Mouse (Mus musculus) megakaryocyte, embryonic 14.5 days (primary cell): ENCODE measurements at regions not wholly inside any gene's neighbourhood (a gene's known extent, or its start where the extent isn't known, plus 50 kb on each side); places are given as distances from the start of the nearest gene placed in this dataset.

Source experiments
- H3K27me3 ChIP-seq: replicated peaks from 2 replicates; pipeline ENCODE3; 2012; ENCODE audit warnings: inconsistent platforms
- H3K36me3 ChIP-seq: replicated peaks from 2 replicates; pipeline ENCODE3; 2012; ENCODE audit warnings: low read length, inconsistent platforms, mixed read lengths
- H3K4me1 ChIP-seq: 2 replicates; pipeline ENCODE4 v1.6.1; 2012; ENCODE audit warnings: inconsistent platforms
- H3K4me3 ChIP-seq: replicated peaks from 2 replicates; pipeline ENCODE3; 2012; ENCODE audit warnings: moderate library complexity, mild to moderate bottlenecking, inconsistent platforms
- H3K9me3 ChIP-seq: 2 replicates; pipeline ENCODE4 v1.6.1; 2012; ENCODE audit warnings: inconsistent platforms
- FLI1 ChIP-seq: IDR thresholded peaks from 2 replicates; pipeline ENCODE4 v1.6.1; 2012; ENCODE audit warnings: low read length, inconsistent platforms, mixed read lengths
- GATA1 ChIP-seq: IDR thresholded peaks from 3 replicates; pipeline ENCODE4 v1.6.1; 2012; ENCODE audit warnings: mixed read lengths, low read length, inconsistent platforms, borderline replicate concordance

GRCm38 (mm10) chr8:127834006-127834405 is 524.4 kb upstream of the Nrp1 start:
- Histone ChIP-seq H3K9me3 (no peaks in the 10 kb centered on the region), H3K27me3 (peaks cover 4% of the 10 kb centered on the region), H3K4me3 (no peak overlapping the region), H3K36me3 (no peaks in the 10 kb centered on the region), H3K4me1 (no peaks in the 10 kb centered on the region)
- TF ChIP-seq GATA1 (no peak), FLI1 (no peak)

GRCm38 (mm10) chr8:127836410-127837206 is 521.8 kb upstream of the Nrp1 start:
- Histone ChIP-seq H3K4me1 (no peaks in the 10 kb centered on the region), H3K4me3 (no peak overlapping the region), H3K9me3 (no peaks in the 10 kb centered on the region), H3K27me3 (peaks cover 2% of the 10 kb centered on the region), H3K36me3 (no peaks in the 10 kb centered on the region)
- TF ChIP-seq GATA1 (no peak), FLI1 (no peak)

DNA sequence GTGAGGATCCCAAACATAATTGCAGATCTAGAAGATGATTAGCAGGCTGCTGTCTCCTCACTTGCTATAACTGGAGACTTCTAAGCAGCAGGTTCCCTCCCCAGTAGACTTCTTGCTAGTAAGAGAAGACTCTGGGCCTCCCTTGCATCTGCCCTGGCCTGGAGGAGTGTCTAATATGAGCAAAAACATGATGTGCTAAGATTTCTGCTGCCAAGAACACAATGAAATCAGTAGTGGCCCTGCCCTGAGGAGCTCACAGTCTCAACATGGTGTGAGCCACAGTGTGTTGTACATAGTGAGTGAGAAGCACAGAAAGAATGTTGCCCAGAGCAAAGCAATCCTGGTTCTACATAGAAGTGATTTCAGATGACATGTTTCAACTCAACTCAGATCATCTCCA is 520.1 kb upstream of the Nrp1 start:
- no peaks in the 10 kb centered on the region for H3K4me1 ChIP-seq
- H3K27me3 ChIP-seq, result peaks cover 2% of the 10 kb centered on the region
- H3K4me3 ChIP-seq, result no peak overlapping the region
- H3K36me3 ChIP-seq, result no peaks in the 10 kb centered on the region
- H3K9me3 ChIP-seq, result no peaks in the 10 kb centered on the region
- no peak for TF ChIP-seq FLI1
- TF ChIP-seq GATA1, result no peak

DNA sequence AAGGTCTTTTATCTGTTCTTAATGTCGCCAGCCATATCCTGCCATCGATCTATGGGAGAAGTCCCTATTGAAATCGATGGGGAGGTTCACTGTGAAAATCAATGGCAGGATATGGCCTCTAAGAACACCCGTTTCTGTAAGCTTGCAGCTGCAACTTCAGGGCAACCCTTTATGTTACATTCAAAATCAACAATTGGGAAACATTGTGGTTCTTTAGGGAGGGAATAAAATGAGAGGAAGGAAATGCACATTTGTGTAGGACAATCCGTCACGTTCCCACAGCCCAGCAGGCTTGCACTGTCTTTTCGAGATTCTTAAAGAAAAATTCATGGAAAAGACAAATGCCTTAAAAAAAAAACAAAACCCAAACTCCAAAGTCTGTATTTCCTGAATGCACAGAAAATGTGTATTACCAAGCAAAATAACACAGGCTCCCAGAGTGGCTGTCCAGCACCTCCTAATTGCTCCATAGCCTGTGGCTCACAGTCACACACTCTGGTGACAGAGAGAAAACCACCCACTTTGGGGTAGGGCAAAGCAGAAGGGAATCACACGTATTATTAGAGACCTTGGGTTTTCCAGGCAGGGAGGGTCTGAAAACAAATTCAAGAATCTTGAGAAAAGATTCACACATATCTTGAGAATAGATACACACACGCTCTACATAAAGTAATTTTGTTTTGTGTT is 510.9 kb upstream of the Nrp1 start:
- no peaks in the 10 kb centered on the region for H3K36me3 ChIP-seq

DNA sequence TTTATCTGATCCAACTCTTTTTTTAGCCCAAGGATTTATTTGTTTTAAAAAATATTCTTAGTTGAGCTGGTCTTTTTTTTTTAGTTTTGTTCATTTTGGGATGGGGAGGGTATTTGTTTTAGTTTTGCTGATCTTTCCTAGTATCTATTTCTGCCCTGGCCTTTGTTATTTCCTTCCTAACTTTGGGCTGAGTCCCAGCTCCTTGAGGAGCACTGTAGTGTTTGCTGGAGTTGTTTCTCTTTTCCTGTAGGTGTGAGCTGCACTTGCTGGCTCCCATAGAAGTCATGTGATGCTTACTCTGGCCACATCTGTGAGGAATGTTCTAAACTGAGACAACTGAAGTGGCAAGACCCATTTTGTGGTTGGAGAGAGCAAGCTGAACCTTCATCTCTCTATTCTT is 508.5 kb upstream of the Nrp1 start:
- H3K9me3 ChIP-seq, result no peaks in the 10 kb centered on the region
- no peaks in the 10 kb centered on the region for H3K36me3 ChIP-seq
- H3K27me3 ChIP-seq, result no peaks in the 10 kb centered on the region
- TF ChIP-seq FLI1 (no peak), GATA1 (no peak)
- H3K4me3 ChIP-seq, result no peak overlapping the region
- no peaks in the 10 kb centered on the region for H3K4me1 ChIP-seq

More for the DNA sequence above, 510.9 kb upstream of the Nrp1 start:
- TF ChIP-seq GATA1, result no peak
- TF ChIP-seq FLI1, result no peak
- no peaks in the 10 kb centered on the region for H3K4me1 ChIP-seq
- H3K4me3 ChIP-seq, result no peak overlapping the region
- H3K27me3 ChIP-seq, result no peaks in the 10 kb centered on the region
- no peaks in the 10 kb centered on the region for H3K9me3 ChIP-seq

DNA sequence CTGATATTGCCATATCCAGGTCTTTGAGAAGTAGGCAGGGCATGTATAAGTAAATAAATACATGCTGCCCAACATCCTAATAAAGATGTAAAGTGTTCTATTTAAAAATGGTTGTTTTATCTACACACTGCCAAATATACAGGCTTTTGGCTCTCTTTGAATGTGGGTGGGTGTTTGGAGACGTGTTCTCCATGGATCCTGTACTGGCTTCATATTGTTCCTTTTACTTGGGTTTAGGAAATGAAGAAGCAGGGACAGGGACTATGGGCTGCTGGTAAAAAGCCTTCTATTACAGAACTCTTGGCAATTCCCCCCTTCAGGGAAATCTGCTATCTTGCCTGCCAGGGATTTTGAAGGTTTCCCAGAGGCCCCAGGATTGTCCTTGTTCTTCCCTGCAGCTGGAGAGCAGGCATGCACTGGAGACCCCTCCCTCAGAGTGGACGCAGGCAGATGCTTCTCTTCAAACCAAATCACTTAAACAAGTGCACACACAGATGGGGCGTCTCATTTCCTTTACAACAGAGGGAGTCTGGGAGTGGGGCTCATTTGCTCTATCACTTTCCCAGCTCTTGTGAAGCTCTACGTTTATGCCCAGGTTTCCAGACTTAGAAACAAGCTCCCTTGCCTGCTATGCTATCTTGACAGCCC is 502.6 kb upstream of the Nrp1 start:
- H3K4me3 ChIP-seq, result no peak overlapping the region
- H3K27me3 ChIP-seq, result no peaks in the 10 kb centered on the region
- H3K4me1 ChIP-seq, result no peaks in the 10 kb centered on the region
- TF ChIP-seq FLI1 (no peak), GATA1 (no peak)
- no peaks in the 10 kb centered on the region for H3K9me3 ChIP-seq
- H3K36me3 ChIP-seq, result no peaks in the 10 kb centered on the region

DNA sequence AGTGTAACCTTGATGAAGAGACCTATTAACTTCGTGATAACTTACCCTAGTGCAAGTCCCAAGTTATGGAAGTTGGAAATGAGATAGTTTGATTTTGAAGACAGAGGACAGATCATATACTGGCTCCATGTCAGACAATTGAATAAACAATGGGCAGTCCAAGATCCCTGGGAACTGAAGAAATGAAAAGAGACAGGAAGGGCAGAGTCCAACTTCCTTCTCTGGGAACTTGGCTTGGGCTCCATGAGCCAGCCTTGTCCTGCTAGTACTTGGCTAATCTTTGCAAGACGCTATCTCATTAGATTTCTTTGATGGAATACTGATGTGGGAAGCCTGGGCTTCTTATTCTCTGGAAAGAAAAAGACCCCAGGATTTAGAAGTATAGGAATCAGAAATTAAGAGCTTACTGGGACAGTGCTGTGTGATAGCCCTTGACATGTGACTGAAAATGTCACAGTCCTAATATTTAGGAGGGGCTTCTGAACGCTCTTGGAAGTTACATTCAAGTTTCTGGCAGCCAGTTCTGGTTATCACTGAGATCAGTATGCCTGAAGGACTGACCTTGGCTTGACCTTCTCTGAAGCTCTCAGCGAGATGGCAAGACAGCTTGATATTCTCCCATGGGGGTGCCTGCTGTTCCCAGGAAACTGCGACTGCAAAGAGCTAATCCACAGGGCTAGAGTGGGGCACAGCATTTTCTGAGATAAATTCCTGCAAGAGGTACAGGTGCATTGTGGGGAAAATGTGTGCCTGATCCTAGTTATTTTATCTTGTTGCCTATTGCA is 501.9 kb upstream of the Nrp1 start:
- no peak for TF ChIP-seq FLI1
- TF ChIP-seq GATA1, result no peak
- Histone ChIP-seq H3K36me3 (no peaks in the 10 kb centered on the region), H3K9me3 (no peaks in the 10 kb centered on the region), H3K4me1 (no peaks in the 10 kb centered on the region), H3K4me3 (no peak overlapping the region), H3K27me3 (no peaks in the 10 kb centered on the region)

DNA sequence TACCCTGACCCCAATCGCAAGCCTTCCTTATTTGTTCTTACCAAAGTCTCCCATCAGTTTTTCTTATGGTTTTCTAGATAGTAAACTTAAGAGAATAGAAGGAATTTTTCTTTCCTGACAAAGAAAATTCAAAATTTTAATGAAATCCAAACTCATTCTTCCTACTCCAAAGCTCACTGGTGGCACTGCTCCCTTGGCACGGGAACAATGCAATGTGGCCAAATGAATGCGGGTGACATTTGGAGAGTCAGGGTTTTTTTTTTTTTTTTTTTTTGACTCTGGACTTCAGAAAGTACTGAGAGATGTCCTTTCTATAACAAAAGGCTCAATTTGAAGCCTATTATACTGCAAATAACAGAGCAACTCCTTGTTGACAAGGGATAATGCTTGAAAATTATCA is 499.4 kb upstream of the Nrp1 start:
- TF ChIP-seq GATA1, result no peak
- TF ChIP-seq FLI1, result no peak
- Histone ChIP-seq H3K27me3 (no peaks in the 10 kb centered on the region), H3K4me1 (no peaks in the 10 kb centered on the region), H3K9me3 (peaks cover 6% of the 10 kb centered on the region), H3K36me3 (no peaks in the 10 kb centered on the region), H3K4me3 (no peak overlapping the region)

DNA sequence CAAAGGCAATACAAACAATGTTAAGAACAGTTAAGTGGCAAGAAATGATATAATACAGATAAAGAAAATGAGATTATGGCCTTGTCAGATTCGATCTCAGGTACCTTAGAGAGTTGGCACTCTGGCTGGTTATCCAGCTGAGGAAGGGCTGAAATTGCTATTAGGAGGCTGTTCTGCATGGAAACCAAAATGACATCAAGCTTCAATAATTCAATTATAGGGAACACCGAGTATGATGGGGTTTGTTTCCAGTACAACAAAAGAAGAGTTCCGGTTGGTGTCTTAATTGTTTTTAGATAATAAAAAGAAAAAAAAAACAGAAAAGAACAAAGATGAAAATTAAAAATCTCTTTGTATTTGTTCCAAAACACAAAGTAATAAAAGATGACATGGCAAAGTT is 498.0 kb upstream of the Nrp1 start:
- Histone ChIP-seq H3K4me3 (no peak overlapping the region), H3K36me3 (no peaks in the 10 kb centered on the region), H3K4me1 (no peaks in the 10 kb centered on the region), H3K9me3 (peaks cover 6% of the 10 kb centered on the region), H3K27me3 (no peaks in the 10 kb centered on the region)
- TF ChIP-seq GATA1 (no peak), FLI1 (no peak)

DNA sequence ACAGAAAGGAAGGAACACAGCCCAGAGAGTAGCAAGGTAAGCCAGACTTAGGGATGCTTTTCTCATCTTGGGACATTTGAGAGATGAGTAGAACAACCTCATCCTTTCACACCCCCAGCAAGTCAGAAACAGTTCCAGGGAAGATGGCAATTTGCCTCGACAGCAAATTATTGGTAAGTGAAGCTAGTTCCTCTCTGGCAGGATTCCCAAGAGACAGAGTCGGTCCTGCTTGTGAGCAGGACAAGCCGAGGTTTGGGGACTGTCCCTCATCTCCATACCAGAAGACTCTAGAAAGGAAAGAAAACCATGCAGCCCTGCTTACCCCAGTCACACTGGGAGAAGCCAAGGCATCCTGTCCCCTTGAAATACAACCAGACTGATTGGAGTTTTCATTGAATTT is 497.5 kb upstream of the Nrp1 start:
- H3K36me3 ChIP-seq, result no peaks in the 10 kb centered on the region
- no peaks in the 10 kb centered on the region for H3K4me1 ChIP-seq
- no peak for TF ChIP-seq GATA1
- no peak for TF ChIP-seq FLI1
- H3K4me3 ChIP-seq, result no peak overlapping the region
- peaks cover 6% of the 10 kb centered on the region for H3K9me3 ChIP-seq
- H3K27me3 ChIP-seq, result no peaks in the 10 kb centered on the region
